Mouse (Mus musculus) myocyte (in vitro differentiated cells): Measurements from ENCODE around the gene Eddm3b.

Experiments
- E2F4 ChIP-seq: IDR thresholded peaks from one replicate; pipeline ENCODE4 v1.6.1; 2011; ENCODE audit warnings: mild to moderate bottlenecking, control low read depth, moderate library complexity; ENCODE audit not compliant: insufficient read depth
- MAX ChIP-seq: IDR thresholded peaks from one replicate; pipeline ENCODE4 v1.6.1; 2011; ENCODE audit warnings: low read depth, mild to moderate bottlenecking, control low read depth
- MYOD1 ChIP-seq, 3 experiments: IDR thresholded peaks; one replicate each; pipeline ENCODE4 v1.6.1; 2011; ENCODE audit warnings: control low read depth in 2 of 3, low read depth in 2 of 3, mild to moderate bottlenecking in 2 of 3, moderate library complexity in 1 of 3; ENCODE audit not compliant: insufficient read length in 2 of 3, control insufficient read depth in 1 of 3
- MYOG ChIP-seq, 3 experiments: IDR thresholded peaks; one replicate each; pipeline ENCODE4 v1.6.1; 2011; ENCODE audit warnings: control low read depth in 2 of 3, low read depth in 2 of 3, mild to moderate bottlenecking in 2 of 3; ENCODE audit not compliant: insufficient read length in 2 of 3, control insufficient read depth in 1 of 3, insufficient read depth in 1 of 3
- POLR2A ChIP-seq: IDR thresholded peaks from one replicate; pipeline ENCODE4 v1.6.1; 2011; ENCODE audit warnings: low read depth, mild to moderate bottlenecking, control low read depth, moderate library complexity; ENCODE audit not compliant: insufficient read length
- POLR2AphosphoS2 ChIP-seq: IDR thresholded peaks from one replicate; pipeline ENCODE4 v1.6.1; 2011; ENCODE audit warnings: low read depth, control low read depth; ENCODE audit not compliant: insufficient read length
- REST ChIP-seq: IDR thresholded peaks from one replicate; pipeline ENCODE4 v1.6.1; 2011; ENCODE audit warnings: mild to moderate bottlenecking, control low read depth, moderate library complexity; ENCODE audit not compliant: insufficient read depth, insufficient read length
- SRF ChIP-seq: IDR thresholded peaks from one replicate; pipeline ENCODE4 v1.6.1; 2011; ENCODE audit warnings: low read depth; ENCODE audit not compliant: control insufficient read depth, insufficient read length
- TCF12 ChIP-seq: IDR thresholded peaks from one replicate; pipeline ENCODE4 v1.6.1; 2011; ENCODE audit warnings: mild to moderate bottlenecking, control low read depth; ENCODE audit not compliant: poor library complexity, insufficient read depth, severe bottlenecking
- USF1 ChIP-seq: IDR thresholded peaks from one replicate; pipeline ENCODE4 v1.6.1; 2011; ENCODE audit warnings: low read depth, mild to moderate bottlenecking, control low read depth, moderate library complexity

- TF ChIP-seq MYOD1 (IDR thresholded peaks at IDR 0.05; ENCODE audit: control insufficient read depth in 1 of 3, insufficient read length in 2 of 3, low read depth in 2 of 3) (no peak), POLR2A (no peak), MAX (no peak), E2F4 (no peak), SRF (no peak), MYOG (IDR thresholded peaks at IDR 0.05; ENCODE audit: control insufficient read depth in 1 of 3, insufficient read depth in 1 of 3, insufficient read length in 2 of 3, low read depth in 2 of 3) (no peak), USF1 (no peak), REST (no peak), TCF12 (no peak), POLR2AphosphoS2 (no peak)
Observed at GRCm38 (mm10) chr14:51131086-51131815, 17.0 kb downstream of the Eddm3b start.
